Mouse (Mus musculus) kidney, adult 2 months (tissue): ENCODE measurements around the gene Slc9b1.

Experiments
- CTCF ChIP-seq: fragments of 200-500 bp; conservative IDR thresholded peaks from 2 replicates; pipeline ENCODE4 v1.5.1; 2011; ENCODE audit warnings: low read depth, mild to moderate bottlenecking, control low read depth, low read length, moderate library complexity, mixed read lengths; ENCODE audit not compliant: insufficient read depth, insufficient read length
- POLR2A ChIP-seq: fragments of 200-500 bp; IDR thresholded peaks from one replicate; pipeline ENCODE4 v1.6.1; 2011; ENCODE audit warnings: low read depth, low read length, control low read depth

DNA sequence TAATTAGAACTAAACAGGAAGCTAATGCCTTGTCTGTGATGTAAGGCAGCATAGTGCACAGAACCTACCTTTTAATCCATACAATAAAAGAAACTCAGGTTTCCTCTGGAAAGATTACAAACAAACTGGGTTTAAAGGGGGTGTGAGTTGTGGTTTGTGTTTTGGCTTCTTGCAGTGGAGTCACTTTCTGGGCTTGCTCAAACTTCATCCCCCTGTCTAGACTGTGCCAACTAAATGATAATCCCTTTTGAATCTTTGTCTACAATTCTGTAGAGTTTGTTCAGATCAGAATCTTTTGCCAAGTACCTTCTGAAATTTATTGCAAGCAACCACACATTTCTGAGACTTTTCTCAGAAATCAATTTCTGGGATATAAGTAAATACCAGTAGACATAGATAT is 97.1 kb downstream of the Slc9b1 start:
- TF ChIP-seq POLR2A (no peak), CTCF (no peak)
